Mouse (Mus musculus): ENCODE measurements around the gene Prss36. TPM values are rescaled to one million over a fixed set of nuclear protein-coding genes. Genes with fewer than 3 reads are reported as not detected.
A peak's percentile ranks its signal among the peaks of the same experiment; 100 is the strongest.
"Not testable (repeated sequence)": the region's sequence is repeated elsewhere in the genome, so short reads cannot be mapped to it uniquely, and the experiment has no call there.

Gene Prss36
- total RNA-seq, 2 experiments from 2014 or later, result 6.0 to 7.1 TPM

DNA sequence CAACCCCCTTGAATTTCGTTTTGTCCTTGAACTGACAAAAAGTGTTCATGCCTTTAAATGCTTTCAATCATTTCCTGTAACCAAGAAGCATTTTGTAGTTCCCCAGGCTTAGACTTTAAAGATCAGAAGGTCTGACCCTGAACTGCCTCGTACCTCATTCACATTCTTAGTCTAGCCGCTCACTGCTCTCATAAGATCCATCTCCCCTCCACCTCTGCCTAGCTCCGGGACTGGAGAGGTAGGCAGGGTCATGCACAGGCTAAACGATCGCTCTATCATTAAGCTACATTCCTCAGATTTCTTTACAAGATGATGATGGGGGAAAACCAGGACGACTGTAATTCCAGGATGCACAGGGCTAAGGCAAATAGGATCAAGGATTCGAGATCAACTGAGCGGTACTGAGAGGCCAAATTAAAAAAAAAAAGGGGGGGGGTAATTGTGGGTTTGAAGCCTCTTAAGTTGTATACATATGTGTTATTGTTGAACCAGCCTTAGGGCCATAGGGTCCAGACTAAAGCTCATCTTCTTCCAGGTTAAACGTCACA, 19.9 kb upstream of the Prss36 start:
- H3K27ac ChIP-seq, result peak overlapping the region; percentile 98
- H3K4me3 ChIP-seq, result peak overlapping the region; percentile 100
- no peak for TF ChIP-seq CTCF (IDR thresholded peaks at IDR 0.05)
- no peak for DNase-seq
- intact Hi-C loops (cut with DNase I), result no loop called here

DNA sequence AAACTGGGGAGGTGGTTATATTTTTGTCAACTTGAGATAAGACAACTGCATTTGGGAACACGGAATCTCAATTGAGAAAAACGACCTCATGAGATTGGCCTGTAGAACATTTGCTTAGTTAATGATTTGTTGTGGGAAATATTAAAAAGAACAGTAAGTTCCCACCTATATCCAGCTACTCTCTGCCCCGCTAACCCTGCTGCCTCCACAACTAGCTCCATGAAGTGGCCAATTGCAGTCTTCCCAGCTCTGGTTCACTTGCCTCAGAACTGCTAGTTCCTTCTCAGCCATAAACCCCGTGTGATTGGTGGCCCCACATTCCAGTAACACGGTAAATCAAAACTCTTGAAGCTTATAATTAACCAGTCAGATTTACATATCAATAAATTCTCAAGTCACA, 12.8 kb upstream of the Prss36 start:
- no peak for TF ChIP-seq CTCF (IDR thresholded peaks at IDR 0.05)
- H3K27ac ChIP-seq, result no peak overlapping the region
- no peak for DNase-seq
- intact Hi-C loops (cut with DNase I), result no loop called here
- no peak overlapping the region for H3K4me3 ChIP-seq

DNA sequence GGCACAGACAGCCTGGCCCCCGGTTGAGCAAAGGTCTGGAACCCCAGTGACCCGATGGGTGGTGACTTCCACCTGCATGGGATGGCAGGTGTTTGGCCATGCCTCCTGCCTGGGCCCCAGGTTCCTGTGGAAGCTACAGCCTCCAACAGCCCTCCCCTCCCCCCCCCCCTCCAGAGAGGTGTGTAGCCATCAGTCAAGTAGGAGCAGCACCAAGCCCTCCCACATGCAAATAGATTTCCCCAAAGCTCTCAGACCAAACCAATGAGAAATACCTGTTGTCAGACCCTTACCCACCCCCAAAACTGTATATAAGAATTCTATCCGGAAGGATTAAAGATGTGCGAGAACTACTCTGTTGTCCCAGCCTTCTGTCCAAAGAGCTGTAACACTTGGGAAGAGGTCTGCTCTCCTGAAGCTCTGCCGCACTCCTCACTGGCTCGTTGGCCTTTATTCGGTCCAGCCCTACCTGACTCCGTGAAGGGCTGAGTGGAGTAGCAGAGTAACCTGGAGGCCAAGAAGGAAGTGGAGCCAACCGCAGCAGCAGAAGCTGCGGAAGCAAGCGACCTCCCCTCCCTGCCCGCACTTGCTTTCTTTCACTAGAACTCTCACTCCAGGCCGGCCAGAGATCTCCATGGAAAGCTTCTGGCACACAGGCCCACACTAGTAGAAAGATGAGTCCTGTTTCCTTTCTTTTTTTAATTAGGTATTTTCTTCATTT, 6.5 kb upstream of the Prss36 start:
- H3K27ac ChIP-seq, result no peak overlapping the region
- no peak for TF ChIP-seq CTCF (IDR thresholded peaks at IDR 0.05)
- intact Hi-C loops (cut with DNase I), result no loop called here
- H3K4me3 ChIP-seq, result no peak overlapping the region
- no peak for DNase-seq

DNA sequence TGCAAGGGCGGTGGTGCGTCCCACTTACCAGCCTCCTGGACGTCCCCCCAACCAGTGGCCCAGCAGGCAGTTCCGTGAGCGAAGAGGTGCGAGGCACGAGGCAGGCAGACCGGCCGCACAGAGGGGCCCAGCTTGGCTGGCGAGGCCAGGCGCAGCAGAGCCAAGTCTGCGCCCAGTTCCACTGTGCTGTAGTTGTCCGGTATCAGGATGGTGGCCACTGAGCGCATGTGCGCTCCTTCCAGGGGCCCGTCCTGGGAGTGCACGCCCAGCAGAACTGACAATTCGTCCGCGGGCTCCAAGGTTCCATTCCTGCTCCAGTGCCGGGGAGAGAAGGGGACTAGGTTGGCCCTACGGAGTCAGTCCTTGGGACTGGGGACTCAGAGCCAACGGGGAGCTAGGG, 1.9 kb downstream of the Prss36 start:
- H3K4me3 ChIP-seq, result peak overlapping the region; percentile 20; the same call in 1 of the 2 replicates
- no peak overlapping the region for H3K27ac ChIP-seq
- intact Hi-C loops (cut with DNase I), result no loop called here
- TF ChIP-seq CTCF (IDR thresholded peaks at IDR 0.05), result no peak
- peak; percentile 37 for DNase-seq

DNA sequence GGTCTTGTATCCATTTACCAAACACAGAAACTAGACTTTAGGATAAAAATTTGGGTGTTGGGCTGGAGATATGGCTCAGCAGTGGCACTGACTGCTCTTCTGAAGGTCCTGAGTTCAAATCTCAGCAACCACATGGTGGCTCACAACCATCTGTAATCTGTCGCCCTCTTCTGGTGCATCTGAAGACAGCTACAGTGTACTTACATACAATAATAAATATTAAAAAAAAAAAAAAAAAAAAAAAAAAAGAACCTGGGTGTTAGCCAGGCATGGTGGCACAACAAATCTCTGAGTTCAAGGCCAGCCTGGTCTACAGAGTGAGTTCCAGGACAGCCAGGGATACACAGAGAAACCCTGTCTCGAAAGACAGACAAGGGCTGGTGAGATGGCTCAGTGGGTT, 4.4 kb downstream of the Prss36 start:
- H3K4me3 ChIP-seq; intact Hi-C loops (cut with DNase I); H3K27ac ChIP-seq; DNase-seq: not testable (repeated sequence)
- TF ChIP-seq CTCF (IDR thresholded peaks at IDR 0.05), result peak; percentile 28; the same call in 1 of the 2 replicates

DNA sequence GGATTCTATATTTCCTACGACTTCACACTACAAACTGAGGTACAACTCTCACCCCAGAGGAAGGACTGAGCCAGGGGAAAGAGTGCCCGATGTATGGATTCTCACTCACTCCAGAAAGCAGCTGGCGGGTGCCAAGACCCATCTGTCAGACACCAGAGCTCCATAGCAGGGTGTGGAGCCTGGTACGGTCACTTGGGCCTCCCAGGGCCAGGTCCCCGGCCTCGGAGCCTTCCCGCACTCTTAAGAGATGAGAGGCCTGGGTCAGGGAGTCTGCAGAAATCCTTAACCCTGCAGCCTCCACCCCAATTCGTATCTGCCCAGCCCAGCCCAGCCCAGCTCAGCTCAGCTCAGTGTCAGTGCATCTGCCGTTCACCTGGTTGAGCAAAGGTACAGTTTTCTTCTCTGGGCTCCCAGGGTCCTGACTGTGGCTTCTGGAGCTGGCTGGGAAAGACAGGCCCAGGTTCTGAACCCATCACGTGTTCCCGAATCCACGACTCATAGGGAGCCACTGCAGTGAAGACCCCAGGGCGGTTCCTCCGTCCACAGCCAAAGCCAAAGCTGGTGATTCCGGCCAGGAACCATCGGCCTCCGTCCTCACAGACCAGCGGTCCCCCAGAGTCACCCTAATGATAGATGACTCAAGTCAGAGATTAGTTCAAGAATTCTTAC, 10.2 kb downstream of the Prss36 start:
- no peak for DNase-seq
- intact Hi-C loops (cut with DNase I), result loop anchor here (5.0 to 10.0 kb wide), 2 partner anchors 39 to 268 kb away; partner anchors contain the start of genes Cox6a2, Gm21974 and Vkorc1
- no peak for TF ChIP-seq CTCF (IDR thresholded peaks at IDR 0.05)
- Histone ChIP-seq H3K27ac (peak overlapping the region; percentile 87), H3K4me3 (peak overlapping the region; percentile 76)

DNA sequence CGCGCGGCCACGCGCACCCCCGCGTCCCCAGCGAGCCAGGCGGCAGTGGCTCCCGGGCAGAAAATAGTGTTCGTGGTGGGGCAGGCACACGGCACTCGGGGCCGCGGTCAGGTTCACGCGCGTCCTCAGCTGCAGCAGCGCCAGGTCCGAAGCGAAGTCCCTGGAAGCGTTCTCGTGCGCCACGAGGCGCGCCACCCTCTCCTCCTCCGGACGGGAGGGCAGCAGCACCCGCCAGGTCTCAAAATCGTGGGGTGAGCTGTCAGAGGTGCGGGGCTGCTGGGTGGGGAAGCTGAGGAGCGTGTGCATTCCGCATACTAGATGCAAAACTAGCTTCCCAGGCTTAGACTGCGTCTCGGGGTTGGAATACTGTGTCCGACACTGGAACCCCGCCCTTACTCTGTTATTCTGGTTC, 10.8 kb downstream of the Prss36 start:
- Histone ChIP-seq H3K4me3 (peak overlapping the region; percentile 76), H3K27ac (peak overlapping the region; percentile 87)
- intact Hi-C loops (cut with DNase I), result loop anchor here (1.0 to 10.0 kb wide), 4 partner anchors 23 to 269 kb away; partner anchors contain the start of genes Cox6a2, Gm21974, Hsd3b7 and Kat8
- TF ChIP-seq CTCF (IDR thresholded peaks at IDR 0.05), result no peak
- no peak for DNase-seq

DNA sequence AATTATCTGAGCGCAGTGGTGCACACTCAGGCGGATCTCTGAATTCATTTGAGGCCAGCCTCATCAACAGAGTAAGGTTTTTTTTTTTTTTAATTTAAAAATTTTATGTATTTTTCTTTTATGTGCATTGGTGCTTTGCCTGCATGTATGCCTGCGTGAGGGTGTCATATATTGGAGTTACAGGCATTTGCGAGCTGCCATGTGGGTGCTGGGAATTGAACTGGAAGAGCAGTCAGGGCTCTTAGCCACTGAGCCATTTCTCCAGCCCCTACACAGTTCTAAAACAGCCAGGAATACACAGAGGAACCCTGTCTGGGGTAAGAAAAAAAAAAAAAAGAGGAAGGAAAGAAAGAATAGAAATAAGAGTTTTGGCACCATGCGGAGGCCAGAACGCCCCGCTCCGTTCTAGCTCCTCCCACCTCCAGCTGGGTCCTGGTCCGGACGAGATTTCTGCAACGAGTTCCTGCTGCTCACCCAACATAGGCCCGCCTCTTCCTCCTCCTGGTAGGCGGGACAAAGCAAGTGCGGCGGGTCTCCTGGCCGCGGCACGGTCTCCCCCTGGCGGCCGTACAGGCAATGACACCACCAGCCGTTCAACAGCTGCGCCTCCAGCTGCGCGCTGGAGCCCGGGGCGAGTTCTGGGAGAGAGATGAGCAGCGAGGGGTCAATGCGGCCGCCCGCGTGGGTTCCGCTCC, 11.3 kb downstream of the Prss36 start:
- intact Hi-C loops (cut with DNase I), result loop anchor here (1.0 to 10.0 kb wide), 4 partner anchors 22 to 270 kb away; partner anchors contain the start of genes Cox6a2, Gm21974, Hsd3b7 and Kat8
- DNase-seq, result peak; percentile 97
- TF ChIP-seq CTCF (IDR thresholded peaks at IDR 0.05), result no peak
- Histone ChIP-seq H3K27ac (peak overlapping the region; percentile 87), H3K4me3 (peak overlapping the region; percentile 76)

DNA sequence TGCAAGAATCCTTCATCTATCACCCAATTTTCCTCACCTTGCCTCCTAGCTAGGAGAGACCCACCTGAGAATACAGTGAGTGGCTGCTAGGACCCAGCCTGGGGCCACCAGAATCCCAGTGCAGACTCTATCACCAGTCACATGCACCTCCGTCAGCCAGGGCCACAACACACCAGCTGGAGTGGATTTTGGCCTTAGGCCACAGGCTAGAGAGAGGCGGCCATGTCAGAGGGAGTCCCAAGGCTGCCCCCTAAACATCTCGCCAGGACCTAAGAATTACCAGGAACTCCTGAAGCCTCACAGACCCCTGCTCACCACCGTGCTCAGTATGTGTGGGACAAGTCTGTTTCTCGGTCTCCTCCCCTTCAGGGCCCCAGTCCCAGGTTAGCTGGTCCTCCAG, 12.4 kb downstream of the Prss36 start:
- intact Hi-C loops (cut with DNase I), result loop anchor here (2.0 to 10.0 kb wide), 2 partner anchors 21 to 271 kb away; partner anchors contain the start of genes Cox6a2 and Kat8
- DNase-seq, result no peak
- no peak for TF ChIP-seq CTCF (IDR thresholded peaks at IDR 0.05)

DNA sequence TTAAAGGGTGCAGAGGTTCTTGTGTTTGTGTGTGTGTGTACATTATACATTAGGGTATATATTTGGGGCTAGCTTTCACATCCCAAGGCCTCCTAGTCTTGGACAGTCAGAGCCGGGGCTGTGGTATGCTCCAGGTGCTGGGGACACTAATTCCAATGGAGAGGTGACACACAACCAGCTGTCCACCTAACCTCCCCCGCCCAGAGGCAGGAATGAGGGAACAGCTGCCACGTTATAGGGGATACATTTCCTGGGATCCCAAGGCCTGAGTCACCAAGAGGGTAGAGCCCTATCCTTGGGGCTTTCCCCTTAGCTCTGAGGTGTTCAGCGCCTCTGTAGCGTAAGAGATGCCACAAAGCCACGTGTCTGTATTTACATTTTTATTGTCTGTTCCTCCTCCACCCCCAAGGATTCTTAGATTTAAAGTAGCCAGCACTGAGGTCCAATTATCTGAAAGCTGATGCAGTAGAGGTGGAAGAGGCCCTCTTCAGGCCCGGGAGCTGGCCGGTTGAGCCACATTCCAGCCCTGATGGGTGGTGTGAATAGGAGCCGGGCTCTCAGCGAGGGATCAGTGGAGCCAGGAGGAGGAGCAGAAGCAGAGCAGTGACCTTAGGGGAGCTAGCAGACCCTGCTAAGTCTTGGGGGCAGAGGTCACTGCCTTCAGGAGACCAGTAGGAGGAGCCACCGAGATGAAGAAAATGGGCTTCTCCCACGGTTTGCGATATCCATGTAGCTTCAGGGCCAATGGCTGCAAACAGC, 14.1 kb downstream of the Prss36 start:
- no peak for DNase-seq
- no peak for TF ChIP-seq CTCF (IDR thresholded peaks at IDR 0.05)
- Histone ChIP-seq H3K27ac (no peak overlapping the region), H3K4me3 (no peak overlapping the region)
- intact Hi-C loops (cut with DNase I), result loop anchor here (10.0 kb wide), 1 partner anchor 272 kb away; the partner anchor contains the start of gene Cox6a2

More for the DNA sequence above, 12.4 kb downstream of the Prss36 start:
- Histone ChIP-seq H3K27ac (no peak overlapping the region), H3K4me3 (no peak overlapping the region)

DNA sequence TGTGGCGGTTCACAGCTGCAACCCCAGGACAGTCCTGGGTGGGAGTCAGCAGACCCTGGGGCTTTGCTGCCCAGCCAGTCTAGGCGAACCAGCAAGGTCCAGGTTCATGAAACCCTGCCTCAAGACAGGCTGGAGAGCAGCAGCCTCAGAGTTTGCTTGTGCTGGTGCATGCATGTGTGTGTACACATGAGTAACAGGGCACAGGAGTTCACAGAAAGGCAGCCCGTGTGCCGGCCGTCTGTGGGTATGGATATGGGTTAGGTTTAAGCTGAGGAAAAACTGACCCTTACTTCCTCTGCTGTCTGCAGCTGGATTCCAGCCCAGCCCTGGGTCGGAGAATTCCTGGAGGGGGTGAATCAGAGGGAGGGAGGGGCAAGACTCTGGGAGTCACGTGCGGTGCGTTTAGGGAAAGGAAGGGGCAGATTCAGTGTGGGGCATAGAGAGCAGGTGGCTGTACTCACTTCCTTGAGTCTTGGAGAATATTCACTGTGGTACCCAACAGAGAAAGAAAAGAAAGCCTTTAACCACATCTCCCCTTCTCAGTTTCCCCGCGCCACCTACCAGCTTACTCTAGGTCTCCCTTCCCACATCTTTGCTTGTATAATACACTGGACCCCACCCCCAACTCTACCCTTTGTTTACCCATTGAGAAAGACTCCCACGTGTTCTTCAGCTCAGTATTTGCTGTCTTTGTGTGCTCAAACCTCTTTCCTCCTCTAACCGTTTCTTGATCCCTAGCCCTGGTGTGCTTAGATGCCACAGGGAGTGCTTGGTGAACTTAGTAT, 15.0 kb downstream of the Prss36 start:
- no peak for TF ChIP-seq CTCF (IDR thresholded peaks at IDR 0.05)
- no peak for DNase-seq
- Histone ChIP-seq H3K4me3 (no peak overlapping the region), H3K27ac (no peak overlapping the region)
- intact Hi-C loops (cut with DNase I), result loop anchor here (10.0 kb wide), 1 partner anchor 273 kb away; the partner anchor contains the start of gene Cox6a2
